Mouse (Mus musculus): Measurements from ENCODE around the gene Rab11fip2.

The Rab11fip2 gene

GRCm38 (mm10) chr19:59943322-59943871, at the start of gene Rab11fip2:
Gene Rab11fip2, minus strand, starts transcription at chr19:59943654.
- DNase-seq (ENCODE audit: low read depth, low spot score), result peak; percentile 91

DNA sequence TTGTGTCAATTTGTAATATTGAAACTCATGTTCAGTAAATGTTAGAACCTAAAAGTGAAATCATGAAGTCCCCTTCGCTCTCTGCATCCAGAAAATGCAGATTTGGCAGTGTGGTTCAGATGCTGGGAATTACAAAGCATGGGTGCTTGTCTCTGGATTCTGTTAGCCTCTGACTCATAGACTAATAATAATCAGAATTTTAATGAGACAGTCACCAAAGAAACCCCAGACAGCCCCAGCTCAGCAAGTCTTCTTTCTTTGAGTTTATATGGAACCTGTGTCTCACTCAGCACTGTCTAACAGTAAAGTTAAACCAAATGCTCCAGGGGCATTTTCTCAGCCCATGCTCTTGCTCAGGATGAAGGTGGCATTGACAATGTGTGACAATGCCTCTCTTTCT, 38.1 kb upstream of the Rab11fip2 start:
- no peak for DNase-seq (ENCODE audit: low read depth, low spot score)

DNA sequence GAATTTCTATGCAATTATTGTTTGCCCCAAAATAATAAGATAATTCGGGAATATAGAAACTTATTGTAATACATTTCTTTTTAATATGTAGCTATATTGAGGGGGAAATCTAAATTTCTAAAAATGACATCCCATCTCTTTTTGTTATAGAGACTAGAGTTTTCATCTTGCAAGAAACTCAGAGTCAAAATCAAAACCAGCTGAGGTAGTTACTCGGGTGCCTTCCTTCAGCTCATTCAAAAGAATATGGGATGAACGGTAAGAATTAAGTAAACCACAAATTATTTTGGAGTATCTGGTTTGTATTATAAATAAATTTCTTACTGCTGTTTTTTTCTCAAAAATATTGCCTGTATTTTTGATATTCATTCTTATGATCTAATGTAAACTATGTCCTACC, 11.5 kb upstream of the Rab11fip2 start:
- no peak for DNase-seq (ENCODE audit: low read depth, low spot score)

- peak; percentile 65 for DNase-seq (ENCODE audit: low read depth, low spot score)
These were observed 6.3 kb upstream of the Rab11fip2 start for GRCm38 (mm10) chr19:59949731-59950130.

DNA sequence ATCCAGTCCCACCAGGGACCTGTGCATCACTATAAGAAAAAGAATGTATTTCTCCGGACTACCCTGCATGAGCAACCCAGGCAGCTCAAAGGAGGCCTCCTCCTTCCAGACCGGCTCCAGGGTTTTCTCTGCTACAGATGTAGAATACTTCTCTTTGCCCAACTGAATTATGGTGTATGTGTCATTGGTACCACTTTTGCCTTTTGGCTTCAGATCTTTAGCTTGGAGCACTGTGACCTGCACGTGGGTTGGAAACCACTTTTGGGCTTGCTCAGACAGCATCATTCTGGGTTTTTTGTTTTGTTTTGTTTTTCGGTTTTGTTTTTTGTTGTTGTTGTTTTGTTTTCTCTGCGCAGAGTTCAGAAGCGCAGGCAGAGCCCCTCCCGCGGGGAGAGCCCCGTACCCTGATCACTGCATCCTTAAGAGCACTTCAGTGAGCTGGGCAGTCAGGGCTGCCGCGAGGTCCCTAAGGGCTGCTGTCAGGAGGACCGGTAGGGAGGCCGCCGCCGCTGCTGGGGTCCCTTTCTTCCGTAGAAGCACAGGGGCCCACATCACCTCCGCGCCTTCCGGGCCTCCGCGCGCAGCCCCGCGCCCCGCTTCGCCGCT, 635 bp downstream of the Rab11fip2 start:
- no peak for DNase-seq (ENCODE audit: low read depth, low spot score)

GRCm38 (mm10) chr19:59939711-59940110, 3.7 kb downstream of the Rab11fip2 start:
- DNase-seq (ENCODE audit: low read depth, low spot score), result no peak

- DNase-seq (ENCODE audit: low read depth, low spot score), result no peak
These were observed 11.4 kb downstream of the Rab11fip2 start for GRCm38 (mm10) chr19:59932085-59932484.

DNA sequence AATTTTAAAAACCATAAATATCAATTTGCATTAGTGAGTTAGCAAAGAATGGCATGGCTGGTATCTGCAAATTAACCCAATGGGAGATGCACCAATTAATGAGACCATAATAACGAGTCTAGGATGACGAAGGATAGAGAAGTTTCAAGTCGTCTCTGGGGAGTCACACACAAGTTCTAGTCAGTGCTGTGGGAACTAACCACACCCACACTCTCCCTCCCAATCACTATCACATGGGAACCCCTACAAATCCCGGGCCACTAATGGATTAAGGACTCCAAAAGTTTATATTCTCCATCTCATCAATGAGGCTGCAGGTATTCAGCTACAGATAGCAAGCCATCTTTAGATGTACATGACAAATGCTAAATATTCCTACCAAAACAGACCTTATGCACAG, 14.8 kb downstream of the Rab11fip2 start:
- DNase-seq (ENCODE audit: low read depth, low spot score), result no peak

DNA sequence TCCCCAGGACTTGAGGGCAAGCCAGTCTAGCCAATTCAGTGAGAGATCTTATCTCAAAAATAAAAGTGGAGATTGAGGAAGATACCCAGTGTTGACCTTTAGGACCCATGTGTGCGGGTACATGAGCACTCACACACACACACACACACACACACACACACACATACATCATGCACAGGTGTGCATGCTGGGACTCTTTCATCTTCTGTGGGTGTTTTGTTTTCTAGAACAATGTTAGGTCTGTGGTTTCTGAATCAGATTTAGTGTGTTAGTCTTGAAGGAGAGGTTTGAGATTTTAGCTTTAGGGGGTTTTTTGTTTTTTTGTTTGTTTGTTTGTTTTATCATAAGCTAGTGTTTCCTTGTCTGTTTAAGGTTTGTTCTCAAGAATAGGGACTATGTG, 17.3 kb downstream of the Rab11fip2 start:
- no peak for DNase-seq (ENCODE audit: low read depth, low spot score)

- DNase-seq (ENCODE audit: low read depth, low spot score), result no peak
These were observed 22.6 kb downstream of the Rab11fip2 start for GRCm38 (mm10) chr19:59920846-59921245.

DNA sequence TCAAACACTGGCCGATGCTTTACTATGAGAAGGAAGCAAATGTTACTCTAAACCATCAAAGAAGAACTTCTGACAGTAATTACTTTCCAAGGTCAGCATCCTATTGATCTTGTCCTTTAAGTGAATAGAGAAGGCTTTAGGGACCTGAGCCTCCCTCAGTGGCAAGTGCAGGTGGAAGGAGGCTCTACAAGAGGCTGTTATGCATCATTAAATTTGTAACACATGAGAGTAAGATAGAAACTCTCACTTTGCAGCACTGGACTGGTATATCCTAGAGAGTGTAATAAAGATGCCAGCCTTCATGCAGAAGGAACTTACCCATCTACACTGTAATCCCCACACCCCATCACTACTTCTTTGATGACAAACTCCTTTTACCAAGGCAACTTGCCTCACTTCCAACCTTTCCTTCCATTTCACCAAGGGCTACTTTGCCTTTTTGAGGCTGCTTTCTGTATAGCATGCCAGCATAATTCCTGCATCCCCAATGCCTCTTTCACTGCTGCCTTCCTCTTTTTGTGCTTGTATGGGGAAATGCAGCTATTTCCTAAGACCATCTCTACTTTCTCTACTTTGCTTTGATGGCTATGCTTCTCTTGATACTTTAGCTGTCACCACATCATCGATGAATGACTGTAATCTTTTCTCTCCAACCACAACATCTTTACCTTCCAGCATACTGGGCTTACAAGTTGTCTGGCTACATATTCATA, 25.4 kb downstream of the Rab11fip2 start:
- peak; percentile 13 for DNase-seq (ENCODE audit: low read depth, low spot score)

DNA sequence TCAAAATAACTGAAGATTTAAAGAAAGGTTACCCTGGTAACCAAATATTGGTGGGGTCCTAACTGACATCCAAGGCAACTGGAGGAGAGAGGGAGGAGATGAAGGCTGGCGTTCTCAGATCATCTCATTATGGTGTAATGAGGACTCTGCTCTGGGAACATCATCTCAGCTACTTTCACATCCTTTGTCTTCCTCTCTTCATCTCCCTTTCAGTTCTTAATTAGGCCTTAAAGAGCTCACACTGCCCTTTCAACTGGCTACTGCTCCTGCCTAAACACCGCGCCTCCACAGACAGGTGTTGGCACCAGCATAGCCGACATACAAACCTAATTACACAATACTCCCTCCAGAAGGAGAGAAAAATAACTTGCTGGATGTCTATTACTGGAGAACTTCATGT, 31.9 kb downstream of the Rab11fip2 start:
- DNase-seq (ENCODE audit: low read depth, low spot score), result no peak

DNA sequence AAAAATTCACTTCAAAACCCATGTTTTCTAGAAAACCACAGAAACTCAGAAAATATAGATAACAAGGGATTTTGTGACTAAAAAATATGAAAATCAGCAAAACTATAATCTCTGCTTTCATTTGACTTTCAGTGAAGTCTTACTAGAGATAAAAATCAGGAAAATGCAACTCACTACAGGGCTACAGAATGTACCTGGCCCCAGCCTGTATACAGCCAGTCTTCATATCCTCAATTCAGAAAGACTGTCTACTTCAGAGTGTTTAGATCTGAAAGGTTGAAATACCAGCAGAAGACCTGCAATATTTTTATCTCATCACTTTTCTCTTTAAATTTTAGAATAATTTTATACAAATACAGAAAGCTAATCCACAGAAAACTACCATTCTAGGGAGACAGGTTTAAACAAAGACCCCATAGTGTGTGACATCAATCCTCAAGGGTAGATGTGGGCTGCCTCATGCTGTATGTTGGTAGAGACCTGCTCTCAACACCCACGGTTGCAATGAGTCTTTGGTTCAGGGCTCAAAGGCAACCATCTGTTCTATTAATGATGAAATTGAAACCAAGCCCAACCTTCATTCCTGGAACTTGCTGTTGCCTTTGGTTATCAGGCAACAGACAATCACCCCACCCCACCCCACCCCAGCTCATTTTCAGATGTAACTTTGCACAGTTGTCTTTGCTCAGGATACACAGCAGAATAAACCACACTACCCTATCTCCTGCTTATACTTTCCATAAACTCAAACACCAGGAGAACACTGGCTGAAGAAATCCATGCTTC, 38.0 kb downstream of the Rab11fip2 start:
- DNase-seq (ENCODE audit: low read depth, low spot score), result no peak

- no peak for DNase-seq (ENCODE audit: low read depth, low spot score)
These were observed 43.5 kb downstream of the Rab11fip2 start for GRCm38 (mm10) chr19:59899965-59900364.

DNA sequence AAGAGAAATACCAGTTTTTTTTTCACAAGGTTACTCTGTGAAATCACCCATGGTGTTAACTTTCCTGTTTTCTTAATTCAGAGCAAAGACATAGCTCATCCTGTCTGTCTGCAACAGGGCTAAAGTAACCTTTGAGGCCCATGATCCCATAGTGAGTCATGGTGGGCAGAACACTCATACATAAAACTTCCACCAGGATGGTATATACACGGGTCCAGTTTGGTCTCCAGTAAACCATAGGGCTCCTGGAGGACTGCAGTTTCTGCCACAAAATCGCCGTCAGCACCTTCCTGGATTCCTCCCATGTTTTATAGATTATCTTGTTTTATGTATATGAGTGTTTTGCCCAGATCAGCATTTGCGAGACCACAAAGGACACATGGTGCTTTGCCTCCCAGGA, 45.2 kb downstream of the Rab11fip2 start:
- no peak for DNase-seq (ENCODE audit: low read depth, low spot score)

DNA sequence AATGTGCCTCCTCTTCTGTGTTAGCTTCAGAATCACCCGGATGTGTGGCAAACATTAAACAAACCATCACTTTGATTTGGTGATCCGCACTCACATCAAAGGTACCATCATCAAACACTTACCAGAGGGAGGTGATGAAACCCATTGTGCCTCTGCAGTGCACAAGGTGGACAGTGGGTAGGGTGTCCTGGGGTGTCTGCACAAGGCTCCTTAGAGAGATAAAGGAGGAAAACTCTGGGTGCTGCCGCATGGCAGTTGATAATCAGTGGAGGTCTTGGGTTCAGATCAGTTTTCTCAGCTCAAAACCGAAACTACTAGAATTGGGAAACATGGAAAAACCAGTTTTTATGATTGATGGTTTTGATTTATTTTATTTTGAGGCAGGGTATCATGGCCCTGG, 54.1 kb downstream of the Rab11fip2 start:
- no peak for DNase-seq (ENCODE audit: low read depth, low spot score)

GRCm38 (mm10) chr19:59888846-59889245, 54.6 kb downstream of the Rab11fip2 start:
- DNase-seq (ENCODE audit: low read depth, low spot score), result no peak

- DNase-seq (ENCODE audit: low read depth, low spot score), result no peak
These were observed 55.6 kb downstream of the Rab11fip2 start for GRCm38 (mm10) chr19:59887866-59888265.

DNA sequence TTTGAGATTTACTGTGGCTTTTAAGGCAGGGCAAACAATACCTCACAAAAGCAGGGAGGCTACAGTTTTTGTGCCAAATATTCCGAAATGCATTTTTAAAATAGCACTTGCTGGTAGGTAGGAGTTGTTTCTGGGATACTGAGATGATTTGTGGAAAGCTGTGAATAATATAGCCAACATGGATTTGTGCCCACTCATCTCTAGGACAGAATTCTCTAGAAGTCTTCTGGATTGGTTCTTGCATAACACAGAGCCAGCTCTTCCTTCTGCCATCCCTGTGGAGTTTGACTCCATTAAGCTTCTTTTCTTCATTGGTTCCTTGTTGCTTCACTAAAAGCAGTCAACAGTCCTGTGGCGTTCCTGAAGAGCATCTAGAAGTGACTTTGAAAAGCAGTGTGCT, 58.2 kb downstream of the Rab11fip2 start:
- no peak for DNase-seq (ENCODE audit: low read depth, low spot score)

- DNase-seq (ENCODE audit: low read depth, low spot score), result no peak
These were observed 66.2 kb downstream of the Rab11fip2 start for GRCm38 (mm10) chr19:59877238-59877637.

DNA sequence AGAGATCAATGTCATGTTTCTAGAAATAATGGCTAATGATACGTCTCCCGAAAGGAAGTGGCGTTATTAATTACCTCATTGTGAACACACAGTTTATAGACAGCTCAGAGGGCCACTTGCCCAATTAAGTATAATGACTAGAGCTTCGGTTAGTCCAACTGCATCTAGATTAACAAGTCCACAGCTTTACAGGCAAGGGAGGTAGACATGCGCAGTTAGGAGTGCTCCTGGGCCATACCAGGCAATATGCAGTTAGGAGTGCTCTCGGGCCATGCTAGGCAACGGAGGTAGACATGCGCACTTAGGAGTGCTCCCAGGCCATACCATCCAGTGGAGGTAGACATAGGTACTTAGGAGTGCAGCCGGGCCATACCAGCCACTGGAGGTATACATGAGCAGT, 76.8 kb downstream of the Rab11fip2 start:
- DNase-seq (ENCODE audit: low read depth, low spot score), result no peak

DNA sequence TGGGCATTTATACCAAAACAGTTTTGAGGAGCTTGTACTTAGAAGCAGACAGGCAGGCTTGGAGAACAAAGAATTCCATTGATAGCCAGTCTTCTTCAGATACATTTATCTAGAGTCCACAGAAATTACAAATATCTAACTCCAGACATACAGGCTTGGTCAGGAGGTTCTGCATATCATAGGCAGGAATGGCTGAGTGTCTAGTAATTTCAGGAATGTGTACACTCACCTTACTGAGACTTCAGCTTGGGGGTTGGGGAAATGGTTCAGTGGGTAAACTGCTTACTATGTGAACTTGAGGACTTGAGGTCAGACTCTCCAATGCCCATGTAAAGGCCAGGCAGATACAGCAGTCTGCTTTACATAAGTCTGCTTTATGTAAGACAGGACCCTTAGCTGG, 81.0 kb downstream of the Rab11fip2 start:
- DNase-seq (ENCODE audit: low read depth, low spot score), result no peak
